Mouse (Mus musculus) Patski (cell line): ENCODE data around the gene Slc5a3. TPM values are rescaled to one million over a fixed set of nuclear protein-coding genes. Genes with fewer than 3 reads are reported as not detected.

Source experiments
- ATAC-seq: fragments of 100-300 bp; one replicate; pipeline ENCODE4 v1.8.0; 2021
- CTCF ChIA-PET: fragments of 350-600 bp; sonication (Branson Sonifier 250); formaldehyde crosslinking; loops from one replicate; lab custom pipeline; 2022; ENCODE audit warnings: inconsistent platforms; lab: Charles Lee
- POLR2A ChIA-PET: fragments of 350-600 bp; sonication (Branson Sonifier 250); formaldehyde crosslinking; loops from one replicate; lab custom pipeline; 2022; ENCODE audit warnings: antibody characterized with exemption, inconsistent platforms; lab: Charles Lee
- DNase-seq: peaks from one replicate; pipeline ENCODE4 v3.0.0-alpha.2; 2011; ENCODE audit warnings: low read depth, low spot score
- H3K27me3 ChIP-seq: fragments of 371-371 bp; one replicate; pipeline ENCODE4 v1.5.1; 2021
- CTCF ChIP-seq: fragments of 100-300 bp; IDR thresholded peaks from one replicate; pipeline ENCODE4 v1.5.1; 2021
- in situ Hi-C: fragments of 300-500 bp; cut with MboI; formaldehyde crosslinking; loops from 3 replicates; pipeline ENCODE4 v1.11.1; 2018; ENCODE audit warnings: low pct_unique_long_range_greater_than_20kb, mixed read lengths
- polyA plus RNA-seq: library from polyadenylated mRNA; unstranded; gene quantifications from one replicate; pipeline ENCODE4 v1.2.3, GENCODE M21; 2021

Slc5a3 gene
- polyA plus RNA-seq, 1 experiment from 2014 or later: 50.3 TPM

DNA sequence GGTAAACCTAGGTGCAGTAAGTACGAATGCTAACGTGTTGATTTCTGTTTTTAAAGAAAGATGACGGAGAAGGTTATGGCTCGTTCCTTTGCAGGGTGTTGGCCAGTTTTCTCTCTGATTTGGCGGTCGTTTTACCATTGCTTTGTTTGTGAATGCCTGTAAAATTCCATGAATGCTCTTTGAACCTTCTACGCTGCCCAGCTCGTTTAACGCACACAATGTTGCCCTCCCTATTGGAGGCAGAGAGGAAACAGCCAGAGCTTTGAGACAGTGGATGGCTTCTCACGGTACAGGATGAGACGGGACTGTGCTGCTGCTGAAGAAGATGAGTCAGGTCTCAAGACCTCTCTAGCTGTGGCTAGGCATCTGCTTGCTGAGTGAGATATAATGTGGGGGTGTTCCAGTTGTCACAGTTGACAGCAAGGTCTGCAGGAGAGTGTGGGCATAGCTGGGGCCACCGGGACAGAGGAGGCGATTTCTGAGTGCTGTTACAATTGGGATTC is 60.9 kb downstream of the Slc5a3 start:
- CTCF ChIA-PET: no interaction called here

DNA sequence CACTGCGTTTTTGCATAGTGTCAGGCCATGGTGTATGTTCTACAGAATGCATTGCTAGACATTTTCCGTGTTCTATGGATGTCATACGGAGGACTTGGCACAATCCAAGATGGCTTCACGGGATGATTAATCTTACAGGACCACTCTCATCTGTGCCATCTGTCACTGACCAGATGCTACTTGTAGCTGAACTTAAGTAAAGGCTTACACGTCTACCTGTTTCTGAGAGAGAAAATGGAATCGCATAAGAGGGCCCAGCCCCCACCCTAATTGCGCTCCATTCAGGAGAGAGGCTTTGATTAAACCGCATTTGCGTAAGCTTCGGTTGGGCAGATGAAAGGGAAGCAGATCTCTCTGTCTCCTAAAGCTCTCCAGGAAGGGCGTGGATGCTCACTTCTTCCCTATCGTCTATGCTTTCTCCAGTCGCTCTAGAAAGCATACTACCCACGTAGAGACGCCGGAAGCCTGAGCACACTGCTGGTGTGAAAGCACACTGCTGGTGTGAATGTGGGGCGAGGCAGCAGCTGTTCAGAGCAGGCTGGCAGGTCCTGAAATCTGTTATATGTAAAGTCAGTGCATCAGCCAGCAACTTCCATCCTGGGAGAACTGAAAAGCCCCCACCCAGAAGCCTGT is 62.9 kb downstream of the Slc5a3 start:
- in situ Hi-C loops: no loop called here
- no peaks in the 10 kb centered on the region for H3K27me3 ChIP-seq
- ChIA-PET POLR2A (no interaction called here), CTCF (no interaction called here)
- no peak for TF ChIP-seq CTCF
- ATAC-seq (no peak), DNase-seq (no peak)

More for the DNA sequence above, 60.9 kb downstream of the Slc5a3 start:
- ATAC-seq (no peak), DNase-seq (no peak)
- POLR2A ChIA-PET: interaction anchor here (0.9 kb wide), 1 partner anchor 10 kb away, joined by 5 read pairs; no protein-coding TSS in a partner anchor
- H3K27me3 ChIP-seq: no peaks in the 10 kb centered on the region
- TF ChIP-seq CTCF: no peak
- in situ Hi-C loops: no loop called here

DNA sequence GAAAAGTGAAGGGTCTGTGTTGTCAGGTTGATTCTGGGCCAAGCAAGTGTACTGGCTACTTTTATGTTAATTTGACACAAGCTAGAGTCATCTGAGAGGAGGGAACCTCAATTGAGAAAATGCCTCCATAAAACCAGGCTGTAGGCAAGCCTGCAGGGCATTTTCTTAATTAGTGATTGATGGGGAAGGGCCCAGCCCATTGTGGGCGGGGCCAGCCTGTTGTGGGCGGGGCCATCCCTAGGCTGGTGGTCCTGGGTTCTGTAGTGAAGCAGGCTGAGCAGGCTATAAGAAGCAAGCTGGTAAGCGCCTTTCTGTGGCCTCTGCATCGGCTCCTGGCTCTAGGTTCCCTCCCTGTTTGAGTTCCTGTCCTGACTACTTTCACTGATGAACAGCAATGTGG is 69.1 kb downstream of the Slc5a3 start:
- CTCF ChIA-PET: no interaction called here
- no peak for DNase-seq
- no peak for TF ChIP-seq CTCF
- POLR2A ChIA-PET: no interaction called here
- no peaks in the 10 kb centered on the region for H3K27me3 ChIP-seq
- in situ Hi-C loops: no loop called here
- ATAC-seq: no peak

DNA sequence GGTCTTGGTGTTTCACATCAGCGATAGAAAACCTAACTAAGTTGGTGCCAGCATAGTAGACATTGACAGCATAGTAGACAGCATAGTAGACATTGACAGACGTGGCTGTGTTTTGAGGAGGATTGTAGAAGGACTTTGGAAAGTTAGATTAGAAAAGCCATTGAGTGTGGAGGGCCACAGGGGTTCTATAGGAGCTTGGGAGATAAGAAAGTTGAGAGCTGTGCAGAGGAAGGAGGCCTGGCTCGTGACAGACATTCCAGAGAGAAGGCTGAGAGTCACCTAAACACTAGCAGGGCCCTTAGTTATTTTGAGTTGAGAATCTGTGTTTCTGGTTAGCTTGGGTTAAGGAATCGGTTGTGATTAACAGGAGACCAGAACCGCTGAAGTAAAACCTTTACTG is 69.5 kb downstream of the Slc5a3 start:
- in situ Hi-C loops: no loop called here
- DNase-seq (no peak), ATAC-seq (no peak)
- ChIA-PET CTCF (no interaction called here), POLR2A (no interaction called here)
- no peaks in the 10 kb centered on the region for H3K27me3 ChIP-seq
- no peak for TF ChIP-seq CTCF

DNA sequence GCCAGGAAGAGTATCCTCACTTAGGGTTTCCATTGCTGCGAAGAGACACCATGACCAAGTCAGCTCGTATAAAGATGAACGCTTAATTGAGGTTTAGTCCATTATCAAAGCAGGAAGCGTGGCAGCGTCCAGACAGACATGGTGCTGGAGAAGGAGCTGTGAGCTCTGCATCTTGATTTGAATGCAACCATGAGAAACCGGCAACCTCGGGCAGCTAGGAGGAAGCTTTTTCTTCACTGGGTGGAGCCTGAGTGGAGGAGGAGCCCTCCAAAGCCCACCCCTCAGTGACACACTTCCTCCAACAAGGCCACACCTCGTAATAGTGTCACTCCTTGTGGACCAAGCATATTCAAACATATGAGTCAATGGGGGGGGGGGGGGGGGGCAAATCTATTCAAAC is 71.7 kb downstream of the Slc5a3 start:
- in situ Hi-C loops: no loop called here
- no peaks in the 10 kb centered on the region for H3K27me3 ChIP-seq
- no peak for TF ChIP-seq CTCF
- ATAC-seq: no peak
- POLR2A ChIA-PET: interaction anchor here (0.8 kb wide), 1 partner anchor 11 kb away, joined by 5 read pairs; no protein-coding TSS in a partner anchor
- DNase-seq: no peak
- CTCF ChIA-PET: no interaction called here

DNA sequence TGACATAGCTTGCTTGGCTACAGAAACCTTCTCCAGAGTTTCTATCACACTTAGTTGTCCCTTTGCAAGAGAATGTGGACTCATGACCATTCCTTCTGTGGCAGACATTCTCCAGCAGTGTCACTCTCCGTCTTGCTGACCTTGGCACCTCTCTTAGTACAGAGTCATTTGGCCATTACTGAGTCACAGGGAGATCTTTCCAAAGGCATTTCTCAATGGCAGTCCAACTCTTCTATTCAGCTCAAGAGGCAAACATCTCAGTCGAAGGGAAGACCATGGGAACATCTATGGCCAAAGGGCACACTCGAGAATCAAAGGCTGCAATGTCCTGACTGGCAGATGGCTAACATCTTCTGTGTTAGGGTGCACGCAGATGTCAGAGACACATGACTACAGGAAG is 74.4 kb downstream of the Slc5a3 start:
- ChIA-PET CTCF (interaction anchor here (1.7 kb wide), 1 partner anchor 154 kb away, joined by 4 read pairs; no protein-coding TSS in a partner anchor), POLR2A (no interaction called here)
- ATAC-seq: no peak
- no peak for TF ChIP-seq CTCF
- in situ Hi-C loops: no loop called here
- H3K27me3 ChIP-seq: no peaks in the 10 kb centered on the region
- no peak for DNase-seq

DNA sequence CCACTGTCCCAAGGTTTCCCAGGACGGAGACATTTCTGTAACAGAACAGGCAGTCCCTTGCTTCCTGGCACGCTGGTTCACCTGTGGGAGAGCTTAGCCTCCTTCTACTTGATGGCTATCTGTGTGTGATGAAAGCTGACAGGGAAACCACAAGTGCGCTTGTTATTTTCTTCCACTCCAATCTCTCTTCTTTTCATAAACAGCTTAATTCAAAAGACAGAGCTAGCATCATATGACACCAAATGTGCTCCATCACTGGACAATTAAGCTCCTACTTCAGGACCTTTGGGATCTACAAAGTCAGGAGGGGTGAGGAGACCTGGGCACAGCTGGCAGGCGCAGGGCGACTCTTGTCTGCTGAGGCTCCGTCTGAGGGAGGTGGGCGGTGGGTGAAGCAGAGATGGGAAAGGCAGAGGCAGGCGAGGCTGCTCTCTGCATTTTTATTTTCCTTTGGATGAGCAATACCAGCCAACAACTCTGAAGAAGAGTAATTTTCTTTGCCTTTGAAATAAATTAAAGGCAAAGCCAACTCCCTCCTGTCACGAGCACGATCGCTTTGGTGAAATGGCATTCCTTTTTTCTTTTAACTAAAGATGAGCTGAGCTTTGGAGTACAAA is 76.1 kb downstream of the Slc5a3 start:
- CTCF ChIA-PET: interaction anchor here (1.3 kb wide), 1 partner anchor 8 kb away, joined by 4 read pairs; no protein-coding TSS in a partner anchor
- POLR2A ChIA-PET: interaction anchor here (1.2 kb wide), 1 partner anchor 9 kb away, joined by 3 read pairs; no protein-coding TSS in a partner anchor
- no peaks in the 10 kb centered on the region for H3K27me3 ChIP-seq
- DNase-seq: no peak
- no peak for TF ChIP-seq CTCF
- ATAC-seq: no peak
- in situ Hi-C loops: no loop called here

DNA sequence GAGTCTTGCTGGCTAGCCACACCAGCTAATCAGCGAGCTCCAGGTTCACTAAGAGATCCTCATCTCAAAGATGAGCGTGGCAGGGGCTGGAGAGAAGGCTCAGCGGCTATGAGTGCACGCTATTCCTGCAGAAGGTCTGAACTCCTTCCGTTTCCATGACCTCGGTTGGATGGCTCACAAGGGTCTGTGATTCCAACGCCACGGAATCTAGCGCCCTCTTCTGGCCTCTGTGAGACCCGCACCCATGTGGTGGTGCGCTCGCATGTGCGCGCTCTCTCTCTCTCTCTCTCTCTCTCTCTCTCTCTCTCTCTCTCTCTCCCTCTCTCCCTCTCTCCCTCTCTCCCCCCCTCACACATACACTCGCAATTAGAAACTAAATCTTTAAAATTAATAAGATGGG is 78.2 kb downstream of the Slc5a3 start:
- no peaks in the 10 kb centered on the region for H3K27me3 ChIP-seq
- CTCF ChIA-PET: no interaction called here

More for the DNA sequence above, 78.2 kb downstream of the Slc5a3 start:
- no peak for ATAC-seq
- TF ChIP-seq CTCF: no peak
- POLR2A ChIA-PET: no interaction called here
- in situ Hi-C loops: no loop called here
- DNase-seq: no peak

Other genes with a start within 250 kb of the Slc5a3 start
- 293 TPM for gene Mrps6, start 52 bp upstream of the Slc5a3 start, polyA plus RNA-seq
- 0.06 TPM for gene Gm49711, start within 50 bp of the Slc5a3 start, polyA plus RNA-seq
- gene Kcne2, start 234.1 kb downstream of the Slc5a3 start, polyA plus RNA-seq: not detected
- 77.4 TPM for gene Smim11, start 243.0 kb downstream of the Slc5a3 start, polyA plus RNA-seq